Mouse (Mus musculus) gastrocnemius, postnatal 10 days (tissue): Measurements from ENCODE around the gene Rps6ka3. TPM values are rescaled to one million over a fixed set of nuclear protein-coding genes. Genes with fewer than 3 reads are reported as not detected.

Source experiments
- DNase-seq: peaks from one replicate; pipeline ENCODE4 v3.0.0; 2021; ENCODE audit warnings: mixed read lengths
- long read RNA-seq, 2 experiments: library from polyadenylated mRNA; stranded (forward); transcript quantifications; one replicate each; pipeline ENCODE4 v2.0.0; 2021
- total RNA-seq, 2 experiments: library from RNA; stranded (reverse); gene quantifications; 2 replicates each; pipeline ENCODE4 v1.2.3; 2021

The Rps6ka3 gene
- 10 to 100 TPM; 90.4 to 92.1 TPM for total RNA-seq
- long read RNA-seq, experiment 1, full-length matches to known transcripts, result 1 of 11 reads
- long read RNA-seq, experiment 1, partial matches to known transcripts, result 3 of 11 reads
- long read RNA-seq, experiment 1, other reads (novel, unspliced or antisense), result 7 of 11 reads
- long read RNA-seq, experiment 2, full-length matches to known transcripts, result 3 of 7 reads
- long read RNA-seq, experiment 2, partial matches to known transcripts, result 1 of 7 reads
- long read RNA-seq, experiment 2, other reads (novel, unspliced or antisense), result 3 of 7 reads

DNA sequence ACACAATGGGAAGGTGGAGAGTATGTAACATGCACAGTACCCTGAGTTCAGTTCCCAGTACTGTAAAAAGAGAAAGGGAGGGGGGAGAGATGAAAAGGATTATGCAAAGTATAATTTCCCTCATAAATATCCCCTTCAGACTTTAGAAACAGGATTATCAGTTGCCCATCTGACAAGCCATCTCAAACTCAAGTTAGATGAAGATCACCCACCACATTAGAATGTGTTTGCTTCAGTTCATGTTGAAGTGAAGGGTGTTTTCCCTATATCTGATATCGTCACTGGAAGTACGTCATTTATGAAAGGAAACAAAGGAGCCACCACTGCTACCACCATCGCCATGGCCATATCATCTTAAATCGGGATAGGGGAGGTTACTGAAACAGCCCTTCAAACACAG, at the start of gene Rps6ka3:
Rps6ka3 (plus strand) TSS at position 301 of the 400 bp plus-strand sequence.
- DNase-seq, result no peak

- no peak for DNase-seq
These were observed 40.9 kb upstream of the Rps6ka3 start for GRCm38 (mm10) chrX:159169200-159169599.

- DNase-seq, result no peak
These were observed 38.5 kb upstream of the Rps6ka3 start for GRCm38 (mm10) chrX:159171579-159171978.

DNA sequence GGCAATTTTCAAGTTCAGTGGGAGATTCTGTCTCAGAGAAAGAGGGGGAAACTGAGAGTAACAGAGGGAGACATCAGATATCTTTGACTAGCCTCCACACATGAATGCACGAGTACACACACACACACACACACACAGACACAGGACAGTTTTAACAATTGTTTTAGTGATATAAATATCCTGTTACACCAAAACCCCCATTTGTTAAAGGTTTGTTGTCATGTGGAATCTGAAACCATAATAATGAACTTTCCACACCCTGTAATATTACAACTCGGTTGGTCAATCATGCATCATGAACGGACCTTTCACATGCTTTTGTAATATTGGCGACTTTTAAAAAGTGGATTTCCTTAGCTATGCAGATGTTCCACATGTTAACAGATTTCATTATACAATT, 18.5 kb upstream of the Rps6ka3 start:
- DNase-seq, result no peak

DNA sequence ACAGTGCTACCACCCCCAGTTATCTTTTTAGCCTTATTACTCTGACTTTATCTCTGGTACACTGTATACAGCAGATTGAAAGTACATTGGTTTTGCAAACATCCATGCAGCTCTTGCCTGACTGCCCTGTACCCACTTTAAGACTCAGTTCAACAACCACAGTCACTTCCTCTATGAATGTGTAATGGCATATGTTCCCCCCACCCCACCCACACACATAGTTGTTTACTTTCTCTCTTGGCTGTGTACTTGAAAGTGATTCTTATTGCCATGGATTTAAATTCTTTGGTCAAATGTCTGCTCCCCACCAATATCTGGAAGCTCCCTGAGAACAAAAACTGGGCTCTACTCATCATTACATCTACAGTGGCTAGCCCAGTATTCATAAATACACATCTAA, 10.6 kb upstream of the Rps6ka3 start:
- no peak for DNase-seq

DNA sequence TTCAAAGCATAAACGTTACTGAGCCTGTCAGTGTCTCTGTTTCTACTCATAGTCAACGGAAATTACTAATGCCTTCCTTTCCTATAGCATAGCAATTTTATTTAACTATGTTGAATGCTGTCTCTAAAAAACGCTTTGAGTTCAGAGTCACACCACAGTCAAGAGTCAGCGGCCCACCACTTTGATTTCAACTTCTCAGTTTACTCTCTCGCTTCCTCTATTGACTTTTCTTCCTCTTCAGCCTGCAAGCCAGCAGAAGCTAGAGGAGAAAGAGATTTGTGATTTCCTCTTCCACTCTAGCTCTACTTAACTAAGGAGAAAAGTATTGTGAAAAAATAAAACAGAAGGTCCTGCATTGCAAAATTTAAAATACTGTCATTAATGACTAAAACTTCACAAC, 10.0 kb upstream of the Rps6ka3 start:
- no peak for DNase-seq

GRCm38 (mm10) chrX:159210892-159211583, 931 bp downstream of the Rps6ka3 start:
- no peak for DNase-seq

- DNase-seq, result no peak
These were observed 5.1 kb downstream of the Rps6ka3 start for GRCm38 (mm10) chrX:159215253-159215652.

DNA sequence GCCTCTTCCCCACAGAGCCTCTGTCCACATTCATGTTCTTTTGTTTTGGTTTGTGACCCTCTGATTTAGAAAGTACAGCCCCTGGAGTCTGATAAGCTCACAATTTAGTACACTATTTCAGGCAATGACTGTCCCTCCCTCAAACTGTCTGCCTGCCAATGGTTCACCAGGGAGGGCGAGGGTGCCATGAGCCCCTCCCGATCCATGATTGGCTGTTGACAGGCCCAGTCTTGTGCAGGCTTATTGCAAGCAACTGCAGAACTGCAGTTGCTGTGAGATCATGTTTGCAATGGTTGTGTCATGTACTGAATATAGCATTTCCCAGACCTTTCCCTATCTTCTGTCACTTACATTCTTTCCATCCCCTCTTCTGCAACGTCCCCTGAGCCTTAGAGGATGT, 12.4 kb downstream of the Rps6ka3 start:
- DNase-seq, result peak; percentile 7

- no peak for DNase-seq
These were observed 27.2 kb downstream of the Rps6ka3 start for GRCm38 (mm10) chrX:159237275-159237674.

GRCm38 (mm10) chrX:159254001-159254884, 44.1 kb downstream of the Rps6ka3 start:
- DNase-seq, result peak; percentile 19

DNA sequence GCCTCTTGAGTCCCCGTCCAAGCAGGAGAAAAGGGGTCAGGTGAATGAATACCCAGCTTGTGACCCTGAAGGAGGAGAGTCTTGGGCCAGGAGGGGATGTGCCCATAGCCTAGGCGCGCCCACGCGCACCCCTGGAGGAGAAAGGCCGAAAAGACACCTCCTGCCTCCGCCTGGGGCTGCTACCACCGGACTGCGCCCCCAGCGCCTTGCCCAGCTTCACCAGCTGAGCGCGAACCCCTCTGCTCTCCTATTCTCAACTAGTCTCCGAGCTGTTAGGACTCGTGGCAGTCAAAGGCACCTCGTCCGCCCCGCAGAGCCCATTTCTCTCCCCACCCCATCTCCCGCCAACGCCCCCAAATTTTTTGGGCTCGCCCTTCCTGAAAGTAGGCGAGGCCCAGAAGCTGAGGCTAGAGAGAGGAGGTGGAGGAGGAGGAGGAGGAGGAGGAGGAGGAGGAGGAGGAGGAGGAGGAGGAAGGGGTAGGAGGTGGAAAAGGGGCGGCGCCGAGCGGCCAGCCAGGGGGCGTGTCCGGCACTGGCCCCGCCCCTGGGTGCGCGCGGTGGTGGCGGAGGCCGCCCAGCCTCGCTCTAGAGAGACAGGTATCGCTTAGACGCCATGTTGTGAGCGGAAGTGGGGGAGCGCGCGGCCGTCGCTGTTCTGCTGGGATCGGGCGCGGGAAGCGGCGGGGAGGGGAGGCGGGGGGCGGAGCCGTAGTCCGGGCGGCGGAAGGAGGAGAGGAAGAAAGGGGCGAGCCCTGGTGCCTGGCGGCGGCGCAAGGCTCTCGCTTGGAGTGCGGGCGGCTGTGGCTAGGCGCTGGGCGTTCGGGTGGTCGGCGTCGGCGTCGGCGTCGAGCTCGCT, 45.2 kb downstream of the Rps6ka3 start:
- DNase-seq, result peak; percentile 81

GRCm38 (mm10) chrX:159256040-159256852, 46.1 kb downstream of the Rps6ka3 start:
- no peak for DNase-seq

DNA sequence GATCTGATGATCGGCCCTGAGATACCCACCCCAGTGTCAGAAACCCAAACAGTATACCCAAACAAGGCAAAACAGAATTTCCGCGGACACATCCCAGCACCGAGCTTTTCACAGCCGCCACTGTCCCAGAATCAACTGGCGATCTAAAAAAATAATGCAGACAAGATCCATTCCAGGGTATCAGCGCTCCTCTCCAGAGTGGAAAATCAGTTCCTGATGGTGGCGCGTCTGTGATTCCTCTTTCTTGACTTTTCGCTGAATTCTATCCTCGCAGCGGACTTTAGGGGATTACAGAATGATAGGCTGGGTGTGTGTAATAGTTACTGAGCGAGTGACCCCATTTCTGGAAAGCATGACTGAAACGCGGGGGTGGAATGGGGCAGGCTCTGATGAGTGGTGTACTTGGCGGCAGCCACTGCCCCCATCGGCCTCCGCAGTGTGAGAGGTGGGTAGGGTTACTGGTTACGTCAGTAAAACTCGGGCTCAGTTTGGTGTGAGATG, 46.9 kb downstream of the Rps6ka3 start:
- DNase-seq, result peak; percentile 36

- no peak for DNase-seq
These were observed 54.6 kb downstream of the Rps6ka3 start for GRCm38 (mm10) chrX:159264681-159265080.

DNA sequence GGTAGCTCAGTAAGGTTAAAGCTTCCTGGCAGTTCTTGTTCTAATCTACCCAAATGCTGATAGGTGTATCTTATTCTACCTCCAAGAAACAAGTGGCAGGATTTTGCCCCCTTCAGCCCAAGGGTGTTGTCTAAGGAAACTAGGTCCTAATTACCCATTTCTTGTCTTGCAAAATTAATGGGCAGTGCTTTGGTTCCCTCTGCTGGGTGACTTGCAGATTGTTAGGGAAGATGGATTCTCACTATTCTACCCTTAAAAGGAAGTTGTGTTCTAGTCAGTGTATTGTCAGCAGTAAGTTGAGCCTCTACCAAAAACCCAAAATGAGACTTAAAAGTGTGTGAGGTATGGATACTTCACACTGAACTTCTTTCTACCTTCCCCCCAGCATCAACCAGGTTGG, 59.0 kb downstream of the Rps6ka3 start:
- DNase-seq, result peak; percentile 6

DNA sequence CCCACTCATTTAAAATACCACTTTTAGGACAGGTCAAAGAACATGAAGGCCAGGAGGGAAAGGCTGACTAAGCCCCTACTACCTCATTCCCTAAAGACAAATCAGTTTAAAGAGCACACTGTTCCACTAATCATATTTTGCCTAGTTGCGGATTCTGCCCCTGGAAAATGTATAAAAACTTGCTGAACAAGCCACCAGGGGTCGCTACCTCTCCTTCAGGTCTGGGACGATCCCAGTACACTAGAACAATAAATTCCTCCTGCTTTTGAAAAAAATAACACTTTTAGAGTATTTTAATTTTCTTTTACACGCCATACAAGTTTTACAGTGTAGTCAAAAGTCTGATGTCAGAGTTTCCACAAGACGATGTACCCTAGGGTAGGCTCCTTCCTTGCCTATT, 76.7 kb downstream of the Rps6ka3 start:
- peak; percentile 13 for DNase-seq

DNA sequence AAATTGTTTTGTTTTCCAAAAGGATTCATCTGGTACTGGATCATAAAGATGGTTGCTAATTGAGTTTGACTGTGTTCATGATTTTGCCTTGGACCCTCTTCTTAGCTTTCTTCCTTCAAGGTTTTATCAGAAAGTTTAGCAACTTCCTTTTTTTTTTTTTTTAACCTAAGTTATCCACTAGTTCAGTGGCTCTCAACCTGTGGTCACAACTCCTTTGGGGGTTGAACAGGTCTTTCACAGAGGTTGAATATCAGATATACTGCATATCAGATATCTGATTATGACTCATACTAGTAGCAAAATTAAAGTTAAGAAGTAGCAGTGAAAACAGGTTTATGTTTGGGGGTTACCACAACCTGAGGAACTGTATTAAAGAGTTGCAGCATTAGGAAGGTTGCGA, 85.8 kb downstream of the Rps6ka3 start:
- no peak for DNase-seq

DNA sequence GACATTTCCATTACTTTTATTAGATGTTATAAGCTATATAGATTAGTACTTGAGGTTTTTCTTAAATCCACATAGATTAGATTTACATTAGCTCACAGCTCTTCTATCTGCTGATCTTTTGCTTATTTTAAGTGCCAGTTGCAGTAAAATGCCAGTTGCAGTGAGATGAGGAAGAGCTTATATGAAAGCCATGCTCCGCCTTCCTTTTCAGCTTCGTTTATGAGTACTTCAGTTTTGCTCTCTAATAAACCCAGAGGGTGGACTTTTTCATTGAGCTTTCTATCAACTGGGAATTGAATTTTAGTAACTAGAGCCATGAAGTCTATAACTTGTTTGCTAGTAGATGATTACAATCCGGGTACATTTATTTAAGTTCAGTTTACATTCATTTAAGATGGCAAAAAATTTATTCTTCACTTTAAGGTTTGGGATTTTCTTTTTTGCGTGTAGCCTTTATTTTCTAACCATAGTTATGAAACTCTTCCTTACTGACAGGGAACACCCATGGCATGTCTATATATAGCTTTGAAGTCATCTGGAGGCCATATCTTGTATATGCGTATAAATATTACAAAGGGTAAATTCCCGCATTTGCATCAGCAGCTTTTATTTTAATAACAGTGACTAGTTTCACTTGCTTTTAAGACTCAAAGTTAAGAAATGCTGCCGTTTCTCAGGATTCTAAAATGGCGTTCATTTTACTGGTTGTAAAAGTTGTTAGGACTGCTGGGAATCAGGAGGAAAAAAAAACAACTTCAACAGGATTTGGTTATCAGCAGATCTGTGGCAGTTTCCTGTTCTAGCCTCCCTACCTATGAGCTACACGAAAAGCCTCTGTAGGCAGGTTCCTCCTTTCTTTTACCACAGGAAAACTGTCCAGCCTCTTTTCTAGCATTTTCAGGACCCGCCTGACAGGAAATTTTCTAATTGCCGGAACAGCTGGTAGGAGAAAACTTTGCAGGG, 92.5 kb downstream of the Rps6ka3 start:
- no peak for DNase-seq

DNA sequence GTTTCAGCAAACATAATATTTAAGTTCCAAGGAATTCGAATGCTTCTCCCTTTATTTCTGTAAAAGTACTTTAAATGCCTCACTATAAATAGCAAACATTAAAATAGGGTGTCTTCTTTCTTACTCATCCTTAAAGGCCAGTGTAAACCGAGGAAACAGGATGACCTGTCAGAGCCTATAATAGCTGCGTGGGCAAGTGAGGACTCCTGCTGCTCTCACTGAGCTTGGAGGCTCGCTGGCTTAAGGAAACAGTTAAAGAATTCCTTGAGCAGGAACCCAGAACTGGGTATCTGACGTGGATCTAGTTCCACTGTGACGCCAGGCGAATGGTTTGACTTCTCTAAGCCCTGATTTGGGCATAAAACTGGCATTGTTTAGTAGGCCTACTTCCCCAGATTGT, 105.2 kb downstream of the Rps6ka3 start:
- no peak for DNase-seq
